Mouse (Mus musculus): Measurements from ENCODE around the gene Pth2. TPM values are rescaled to one million over a fixed set of nuclear protein-coding genes. Genes with fewer than 3 reads are reported as not detected.

Gene Pth2
- polyA plus RNA-seq, 1 experiment from 2014 or later, result 0.40 TPM

- H3K4me2 ChIP-seq, result no peak overlapping the region
- no peak overlapping the region for H3K27ac ChIP-seq (ENCODE audit: poor library complexity, severe bottlenecking)
- H3K27me3 ChIP-seq (replicated peaks), result peaks cover 89% of the 10 kb centered on the region
- no peak overlapping the region for H3K9ac ChIP-seq
- ATAC-seq (ENCODE audit: insufficient number of reproducible peaks, low FRiP score), result no peak
- no peaks in the 10 kb centered on the region for H3K36me3 ChIP-seq
- 40% methylated on average over 16 of the region's 16 CpGs for WGBS
- peaks cover 13% of the 10 kb centered on the region for H3K4me1 ChIP-seq (replicated peaks)
- no peak overlapping the region for H3K4me3 ChIP-seq
- no peaks in the 10 kb centered on the region for H3K9me3 ChIP-seq (replicated peaks)
Measured at GRCm38 (mm10) chr7:45189600-45189999, 8.8 kb downstream of the Pth2 start.

- ATAC-seq (ENCODE audit: insufficient number of reproducible peaks, low FRiP score), result no peak
Measured at GRCm38 (mm10) chr7:45190186-45190585, 9.4 kb downstream of the Pth2 start.

GRCm38 (mm10) chr7:45191161-45191560 is 10.4 kb downstream of the Pth2 start:
- Histone ChIP-seq H3K4me2 (no peak overlapping the region), H3K4me1 (replicated peaks) (peaks cover 23% of the 10 kb centered on the region), H3K9ac (no peak overlapping the region), H3K27ac (ENCODE audit: poor library complexity, severe bottlenecking) (no peak overlapping the region), H3K36me3 (no peaks in the 10 kb centered on the region), H3K9me3 (replicated peaks) (no peaks in the 10 kb centered on the region), H3K27me3 (replicated peaks) (peaks cover 84% of the 10 kb centered on the region), H3K4me3 (no peak overlapping the region)
- ATAC-seq (ENCODE audit: insufficient number of reproducible peaks, low FRiP score), result no peak
- WGBS, result 53% methylated on average over 2 of the region's 2 CpGs

More at GRCm38 (mm10) chr7:45190186-45190585, 9.4 kb downstream of the Pth2 start:
- Histone ChIP-seq H3K4me2 (no peak overlapping the region), H3K9ac (no peak overlapping the region), H3K36me3 (no peaks in the 10 kb centered on the region), H3K27ac (ENCODE audit: poor library complexity, severe bottlenecking) (no peak overlapping the region), H3K27me3 (replicated peaks) (peaks cover 84% of the 10 kb centered on the region), H3K9me3 (replicated peaks) (no peaks in the 10 kb centered on the region), H3K4me3 (no peak overlapping the region), H3K4me1 (replicated peaks) (peaks cover 17% of the 10 kb centered on the region)
- WGBS, result 89% methylated on average over 6 of the region's 6 CpGs

- H3K4me3 ChIP-seq, result no peak overlapping the region
- peaks cover 81% of the 10 kb centered on the region for H3K27me3 ChIP-seq (replicated peaks)
- no peak overlapping the region for H3K4me2 ChIP-seq
- 13% methylated on average over 8 of the region's 8 CpGs for WGBS
- no peak overlapping the region for H3K9ac ChIP-seq
- ATAC-seq (ENCODE audit: insufficient number of reproducible peaks, low FRiP score), result no peak
- no peaks in the 10 kb centered on the region for H3K36me3 ChIP-seq
- H3K4me1 ChIP-seq (replicated peaks), result peaks cover 23% of the 10 kb centered on the region
- no peaks in the 10 kb centered on the region for H3K9me3 ChIP-seq (replicated peaks)
- no peak overlapping the region for H3K27ac ChIP-seq (ENCODE audit: poor library complexity, severe bottlenecking)
Measured at GRCm38 (mm10) chr7:45191803-45192363, 11.1 kb downstream of the Pth2 start.

- Histone ChIP-seq H3K27ac (ENCODE audit: poor library complexity, severe bottlenecking) (no peak overlapping the region), H3K4me3 (no peak overlapping the region), H3K9ac (no peak overlapping the region), H3K4me1 (replicated peaks) (peaks cover 23% of the 10 kb centered on the region), H3K9me3 (replicated peaks) (no peaks in the 10 kb centered on the region), H3K27me3 (replicated peaks) (peaks cover 75% of the 10 kb centered on the region), H3K36me3 (no peaks in the 10 kb centered on the region), H3K4me2 (no peak overlapping the region)
- WGBS, result 80% methylated on average over 7 of the region's 7 CpGs
- ATAC-seq (ENCODE audit: insufficient number of reproducible peaks, low FRiP score), result no peak
Measured at GRCm38 (mm10) chr7:45192585-45193310, 12.0 kb downstream of the Pth2 start.

- no peak overlapping the region for H3K4me3 ChIP-seq
- no peak overlapping the region for H3K9ac ChIP-seq
- H3K4me2 ChIP-seq, result no peak overlapping the region
- H3K27ac ChIP-seq (ENCODE audit: poor library complexity, severe bottlenecking), result no peak overlapping the region
- no peaks in the 10 kb centered on the region for H3K36me3 ChIP-seq
- H3K27me3 ChIP-seq (replicated peaks), result peaks cover 68% of the 10 kb centered on the region
- no peak for ATAC-seq (ENCODE audit: insufficient number of reproducible peaks, low FRiP score)
- peaks cover 23% of the 10 kb centered on the region for H3K4me1 ChIP-seq (replicated peaks)
- WGBS, result 60% methylated on average over 5 of the region's 5 CpGs
- H3K9me3 ChIP-seq (replicated peaks), result no peaks in the 10 kb centered on the region
Measured at GRCm38 (mm10) chr7:45193406-45193805, 12.6 kb downstream of the Pth2 start.

GRCm38 (mm10) chr7:45193871-45194785 is 13.3 kb downstream of the Pth2 start:
- ATAC-seq (ENCODE audit: insufficient number of reproducible peaks, low FRiP score), result no peak
- Histone ChIP-seq H3K36me3 (no peaks in the 10 kb centered on the region), H3K4me2 (no peak overlapping the region), H3K27ac (ENCODE audit: poor library complexity, severe bottlenecking) (no peak overlapping the region), H3K9ac (no peak overlapping the region), H3K4me3 (no peak overlapping the region), H3K4me1 (replicated peaks) (peaks cover 23% of the 10 kb centered on the region), H3K27me3 (replicated peaks) (peaks cover 65% of the 10 kb centered on the region), H3K9me3 (replicated peaks) (no peaks in the 10 kb centered on the region)
- 70% methylated on average over 17 of the region's 17 CpGs for WGBS

GRCm38 (mm10) chr7:45195341-45196175 is 14.8 kb downstream of the Pth2 start:
- no peak overlapping the region for H3K9ac ChIP-seq
- H3K4me3 ChIP-seq, result no peak overlapping the region
- 44% methylated on average over 13 of the region's 13 CpGs for WGBS
- ATAC-seq (ENCODE audit: insufficient number of reproducible peaks, low FRiP score), result no peak
- no peak overlapping the region for H3K27ac ChIP-seq (ENCODE audit: poor library complexity, severe bottlenecking)
- peaks cover 23% of the 10 kb centered on the region for H3K4me1 ChIP-seq (replicated peaks)
- H3K4me2 ChIP-seq, result no peak overlapping the region
- H3K27me3 ChIP-seq (replicated peaks), result peaks cover 62% of the 10 kb centered on the region
- H3K36me3 ChIP-seq, result no peaks in the 10 kb centered on the region
- H3K9me3 ChIP-seq (replicated peaks), result no peaks in the 10 kb centered on the region

GRCm38 (mm10) chr7:45196176-45196535 is 15.4 kb downstream of the Pth2 start:
- peaks cover 19% of the 10 kb centered on the region for H3K4me1 ChIP-seq (replicated peaks)
- no peak overlapping the region for H3K4me2 ChIP-seq
- no peaks in the 10 kb centered on the region for H3K36me3 ChIP-seq
- H3K27me3 ChIP-seq (replicated peaks), result peaks cover 60% of the 10 kb centered on the region
- 76% methylated on average over 4 of the region's 4 CpGs for WGBS
- H3K9me3 ChIP-seq (replicated peaks), result no peaks in the 10 kb centered on the region
- no peak overlapping the region for H3K9ac ChIP-seq
- H3K4me3 ChIP-seq, result no peak overlapping the region
- no peak overlapping the region for H3K27ac ChIP-seq (ENCODE audit: poor library complexity, severe bottlenecking)
- no peak for ATAC-seq (ENCODE audit: insufficient number of reproducible peaks, low FRiP score)

- H3K4me2 ChIP-seq, result no peak overlapping the region
- peaks cover 54% of the 10 kb centered on the region for H3K27me3 ChIP-seq (replicated peaks)
- no peak for ATAC-seq (ENCODE audit: insufficient number of reproducible peaks, low FRiP score)
- peaks cover 12% of the 10 kb centered on the region for H3K4me1 ChIP-seq (replicated peaks)
- no peak overlapping the region for H3K9ac ChIP-seq
- no peaks in the 10 kb centered on the region for H3K9me3 ChIP-seq (replicated peaks)
- H3K4me3 ChIP-seq, result no peak overlapping the region
- H3K36me3 ChIP-seq, result no peaks in the 10 kb centered on the region
- 59% methylated on average over 5 of the region's 5 CpGs for WGBS
- no peak overlapping the region for H3K27ac ChIP-seq (ENCODE audit: poor library complexity, severe bottlenecking)
Measured at GRCm38 (mm10) chr7:45196994-45197393, 16.2 kb downstream of the Pth2 start.

Measured in heart, embryonic 12.5 days (tissue).